Mouse (Mus musculus) liver, embryonic 16.5 days (tissue): ENCODE measurements around the gene Marcks. TPM values are rescaled to one million over a fixed set of nuclear protein-coding genes. Genes with fewer than 3 reads are reported as not detected.

ENCODE experiments used
- ATAC-seq: fragments of 200-750 bp; cut with Nextera tagmentation; 2 replicates; pipeline ENCODE4 v1.8.0; 2017; ENCODE audit warnings: low read depth, mild to moderate bottlenecking, moderate number of reproducible peaks, moderate library complexity
- H3K27ac ChIP-seq: fragments of 300-500 bp; sonication (generic); 2 replicates; pipeline ENCODE4 v1.5.1; 2014; ENCODE audit warnings: mild to moderate bottlenecking, low read length
- H3K27me3 ChIP-seq: fragments of 300-500 bp; sonication (generic); 2 replicates; pipeline ENCODE4 v1.6.1; 2014; ENCODE audit warnings: low read depth, low read length, mixed read lengths; ENCODE audit not compliant: control insufficient read depth, insufficient read depth
- H3K36me3 ChIP-seq: fragments of 300-500 bp; sonication (generic); 2 replicates; pipeline ENCODE4 v1.6.1; 2014; ENCODE audit warnings: mild to moderate bottlenecking; ENCODE audit not compliant: control insufficient read depth, insufficient read depth
- H3K4me1 ChIP-seq: fragments of 300-500 bp; sonication (generic); 2 replicates; pipeline ENCODE4 v1.6.1; 2014; ENCODE audit warnings: low read depth, low read length, mixed read lengths; ENCODE audit not compliant: control insufficient read depth
- H3K4me2 ChIP-seq: fragments of 300-500 bp; sonication (generic); 2 replicates; pipeline ENCODE4 v1.6.1; 2014; ENCODE audit warnings: low read depth, low read length, mixed read lengths
- H3K4me3 ChIP-seq: fragments of 300-500 bp; sonication (generic); 2 replicates; pipeline ENCODE4 v1.5.1; 2014; ENCODE audit warnings: low read depth, mild to moderate bottlenecking, low read length
- H3K9ac ChIP-seq: fragments of 300-500 bp; sonication (generic); 2 replicates; pipeline ENCODE4 v1.6.1; 2014; ENCODE audit warnings: low read depth, low read length
- H3K9me3 ChIP-seq: fragments of 300-500 bp; sonication (generic); replicated peaks from 2 replicates; pipeline ENCODE4 v1.6.1; 2016; ENCODE audit warnings: low read length; ENCODE audit not compliant: control insufficient read depth
- WGBS: fragments of 180-500 bp; shearing (Covaris S2); extraction: QIAGEN DNeasy Blood & Tissue Kit; methylation state at CpG from one replicate; pipeline ENCODE4 v1.1.7; 2014; ENCODE audit not compliant: insufficient replicate concordance; 5-methylcytosine and 5-hydroxymethylcytosine counted together
- polyA plus RNA-seq: library from polyadenylated mRNA; unstranded; fragments of >200 nt; fragmentation: Nextera tagmentation; extraction: Ambion mirVana; gene quantifications from 2 replicates; pipeline ENCODE4 v1.2.1, GENCODE M21; 2015

Marcks gene
- polyA plus RNA-seq, 1 experiment from 2014 or later: 13.3 TPM

GRCm38 (mm10) chr10:37112812-37113211, 25.9 kb downstream of the Marcks start:
- no peaks in the 10 kb centered on the region for H3K9me3 ChIP-seq
- ATAC-seq: no peak
- H3K27ac ChIP-seq: no peak overlapping the region
- no peak overlapping the region for H3K4me2 ChIP-seq
- 38% methylated on average over 4 of the region's 4 CpGs for WGBS
- no peaks in the 10 kb centered on the region for H3K27me3 ChIP-seq
- H3K4me3 ChIP-seq: no peak overlapping the region
- no peaks in the 10 kb centered on the region for H3K36me3 ChIP-seq
- no peak overlapping the region for H3K9ac ChIP-seq
- H3K4me1 ChIP-seq: no peaks in the 10 kb centered on the region

- Histone ChIP-seq H3K4me1 (no peaks in the 10 kb centered on the region), H3K4me2 (no peak overlapping the region), H3K9ac (no peak overlapping the region), H3K27ac (no peak overlapping the region), H3K9me3 (no peaks in the 10 kb centered on the region), H3K4me3 (no peak overlapping the region), H3K27me3 (no peaks in the 10 kb centered on the region), H3K36me3 (no peaks in the 10 kb centered on the region)
- WGBS: 56% methylated on average over 3 of the region's 3 CpGs
- no peak for ATAC-seq
Observed at GRCm38 (mm10) chr10:37112362-37112761, 26.4 kb downstream of the Marcks start.

GRCm38 (mm10) chr10:37111432-37111831, 27.3 kb downstream of the Marcks start:
- 54% methylated on average over 2 of the region's 2 CpGs for WGBS
- H3K4me3 ChIP-seq: no peak overlapping the region
- no peaks in the 10 kb centered on the region for H3K4me1 ChIP-seq
- no peaks in the 10 kb centered on the region for H3K9me3 ChIP-seq
- H3K27me3 ChIP-seq: no peaks in the 10 kb centered on the region
- no peak overlapping the region for H3K27ac ChIP-seq
- ATAC-seq: no peak
- no peak overlapping the region for H3K9ac ChIP-seq
- H3K36me3 ChIP-seq: no peaks in the 10 kb centered on the region
- H3K4me2 ChIP-seq: no peak overlapping the region

- no peaks in the 10 kb centered on the region for H3K27me3 ChIP-seq
- no peaks in the 10 kb centered on the region for H3K36me3 ChIP-seq
- ATAC-seq: no peak
- no peak overlapping the region for H3K4me2 ChIP-seq
- H3K9me3 ChIP-seq: no peaks in the 10 kb centered on the region
- H3K4me1 ChIP-seq: no peaks in the 10 kb centered on the region
- 45% methylated on average over 4 of the region's 4 CpGs for WGBS
- H3K27ac ChIP-seq: no peak overlapping the region
- H3K9ac ChIP-seq: no peak overlapping the region
- no peak overlapping the region for H3K4me3 ChIP-seq
Observed at GRCm38 (mm10) chr10:37106871-37107627, 31.7 kb downstream of the Marcks start.

GRCm38 (mm10) chr10:37106303-37106702, 32.4 kb downstream of the Marcks start:
- H3K27ac ChIP-seq: no peak overlapping the region
- ATAC-seq: no peak
- no peaks in the 10 kb centered on the region for H3K36me3 ChIP-seq
- H3K9ac ChIP-seq: no peak overlapping the region
- H3K4me1 ChIP-seq: no peaks in the 10 kb centered on the region
- H3K4me2 ChIP-seq: no peak overlapping the region
- H3K9me3 ChIP-seq: no peaks in the 10 kb centered on the region
- H3K4me3 ChIP-seq: no peak overlapping the region
- 62% methylated on average over 8 of the region's 8 CpGs for WGBS
- H3K27me3 ChIP-seq: no peaks in the 10 kb centered on the region

- Histone ChIP-seq H3K27me3 (no peaks in the 10 kb centered on the region), H3K4me1 (no peaks in the 10 kb centered on the region), H3K4me2 (no peak overlapping the region), H3K36me3 (no peaks in the 10 kb centered on the region), H3K27ac (no peak overlapping the region), H3K4me3 (no peak overlapping the region), H3K9ac (no peak overlapping the region), H3K9me3 (no peaks in the 10 kb centered on the region)
- WGBS: 47% methylated on average over 4 of the region's 4 CpGs
- no peak for ATAC-seq
Observed at GRCm38 (mm10) chr10:37102227-37103080, 36.3 kb downstream of the Marcks start.

- ATAC-seq: no peak
- no peak overlapping the region for H3K4me3 ChIP-seq
- WGBS: 52% methylated on average over 2 of the region's 2 CpGs
- no peaks in the 10 kb centered on the region for H3K27me3 ChIP-seq
- H3K27ac ChIP-seq: no peak overlapping the region
- H3K4me2 ChIP-seq: no peak overlapping the region
- no peaks in the 10 kb centered on the region for H3K9me3 ChIP-seq
- no peak overlapping the region for H3K9ac ChIP-seq
- H3K4me1 ChIP-seq: no peaks in the 10 kb centered on the region
- H3K36me3 ChIP-seq: no peaks in the 10 kb centered on the region
Observed at GRCm38 (mm10) chr10:37101733-37102132, 37.0 kb downstream of the Marcks start.

- H3K27ac ChIP-seq: no peak overlapping the region
- H3K36me3 ChIP-seq: no peaks in the 10 kb centered on the region
- H3K27me3 ChIP-seq: no peaks in the 10 kb centered on the region
- no peak overlapping the region for H3K4me3 ChIP-seq
- 45% methylated on average over 3 of the region's 3 CpGs for WGBS
- no peak for ATAC-seq
- H3K4me2 ChIP-seq: no peak overlapping the region
- H3K9ac ChIP-seq: no peak overlapping the region
- H3K4me1 ChIP-seq: no peaks in the 10 kb centered on the region
- H3K9me3 ChIP-seq: no peaks in the 10 kb centered on the region
Observed at GRCm38 (mm10) chr10:37096529-37096928, 42.2 kb downstream of the Marcks start.

- H3K4me1 ChIP-seq: no peaks in the 10 kb centered on the region
- H3K27me3 ChIP-seq: no peaks in the 10 kb centered on the region
- ATAC-seq: 0 out of 2 replicates have a peak, but pooled peaks have one; percentile 35
- H3K36me3 ChIP-seq: no peaks in the 10 kb centered on the region
- 44% methylated on average over 6 of the region's 6 CpGs for WGBS
- no peak overlapping the region for H3K4me3 ChIP-seq
- no peak overlapping the region for H3K9ac ChIP-seq
- H3K9me3 ChIP-seq: no peaks in the 10 kb centered on the region
- no peak overlapping the region for H3K4me2 ChIP-seq
- H3K27ac ChIP-seq: no peak overlapping the region
Observed at GRCm38 (mm10) chr10:37095803-37096202, 42.9 kb downstream of the Marcks start.
